Mouse (Mus musculus) MEL (cell line): ENCODE data around the gene Camta2. TPM values are rescaled to one million over a fixed set of nuclear protein-coding genes. Genes with fewer than 3 reads are reported as not detected.

Experiments
- polyA plus RNA-seq, 2 experiments: library from polyadenylated mRNA; stranded (reverse) in 1 of 2; unstranded in 1 of 2; fragments of >175 nt in 1 of 2; fragments of >200 nt in 1 of 2; gene quantifications; 2 replicates each; pipeline versions ENCODE4 v1.2.1 to v1.2.4; 2012; ENCODE audit warnings: low replicate concordance in 2 of 2, low read depth in 1 of 2; ENCODE audit not compliant: insufficient read length in 2 of 2, insufficient read depth in 1 of 2, missing spikeins in 1 of 2
- total RNA-seq: library from RNA; depleted of rRNA; stranded (reverse); fragments of 300-350 nt; gene quantifications from 2 replicates; pipeline ENCODE4 v1.2.3, GENCODE M21; 2012; rRNA removed

Gene Camta2
- total and polyA plus RNA-seq, 3 experiments = 1.9 to 15.0 TPM; not detected in 1

Other genes starting within 250 kb of the Camta2 start
- gene Med11, start 236.2 kb downstream of the Camta2 start, total RNA-seq = 43.0 and 43.3 TPM in 2 replicates
- gene Med11, start 236.2 kb downstream of the Camta2 start, polyA plus RNA-seq = 10 to 100 TPM in 1 of 2 experiments, not detected in 1; 40.0 TPM
- not detected in 2 replicates for gene Zmynd15, start 228.7 kb downstream of the Camta2 start, total RNA-seq
- gene Zmynd15, start 228.7 kb downstream of the Camta2 start, polyA plus RNA-seq = under 1 TPM in 1 of 2 experiments, not detected in 1; 0.14 TPM
- gene Cxcl16, start 228.1 kb downstream of the Camta2 start, total RNA-seq = not detected in 2 replicates
- not detected for gene Cxcl16, start 228.1 kb downstream of the Camta2 start, polyA plus RNA-seq
- gene Tm4sf5, start 182.9 kb downstream of the Camta2 start, total RNA-seq = 0.27 TPM in 1 of 2 replicates, not detected in the other
- under 1 TPM in 1 of 2 experiments, not detected in 1; 0.21 TPM for gene Tm4sf5, start 182.9 kb downstream of the Camta2 start, polyA plus RNA-seq
- not detected in 2 replicates for gene Vmo1, start 173.5 kb downstream of the Camta2 start, total RNA-seq
- not detected for gene Vmo1, start 173.5 kb downstream of the Camta2 start, polyA plus RNA-seq
- gene Gltpd2, start 168.9 kb downstream of the Camta2 start, total RNA-seq = not detected in 2 replicates
- under 1 TPM in 1 of 2 experiments, not detected in 1; 0.06 TPM for gene Gltpd2, start 168.9 kb downstream of the Camta2 start, polyA plus RNA-seq
- gene Psmb6, start 162.7 kb downstream of the Camta2 start, total RNA-seq = 602 and 671 TPM in 2 replicates
- gene Psmb6, start 162.7 kb downstream of the Camta2 start, polyA plus RNA-seq = 100 to 1,000 TPM in 1 of 2 experiments, not detected in 1; 462 TPM
- gene Gm40193, start 155.2 kb downstream of the Camta2 start, total RNA-seq = not detected in 2 replicates
- gene Gm40193, start 155.2 kb downstream of the Camta2 start, polyA plus RNA-seq = not detected
- 0.07 and 0.15 TPM in 2 replicates for gene Pld2, start 148.0 kb downstream of the Camta2 start, total RNA-seq
- under 1 TPM in 1 of 2 experiments, not detected in 1; 0.39 TPM for gene Pld2, start 148.0 kb downstream of the Camta2 start, polyA plus RNA-seq
- 25.0 and 33.8 TPM in 2 replicates for gene Mink1, start 125.2 kb downstream of the Camta2 start, total RNA-seq
- 100 to 1,000 TPM in 1 of 2 experiments, 10 to 100 TPM in 1; 57.3 to 230 TPM for gene Mink1, start 125.2 kb downstream of the Camta2 start, polyA plus RNA-seq
- gene 4930544D05Rik, start 72.3 kb downstream of the Camta2 start, total RNA-seq = not detected in 2 replicates
- under 1 TPM in 1 of 2 experiments, not detected in 1; 0.10 TPM for gene 4930544D05Rik, start 72.3 kb downstream of the Camta2 start, polyA plus RNA-seq
- gene Chrne, start 68.9 kb downstream of the Camta2 start, total RNA-seq = 0.54 TPM in 1 of 2 replicates, not detected in the other
- gene Chrne, start 68.9 kb downstream of the Camta2 start, polyA plus RNA-seq = under 1 TPM in 1 of 2 experiments, not detected in 1; 0.33 TPM
- 0.98 and 1.6 TPM in 2 replicates for gene Gp1ba, start 49.0 kb downstream of the Camta2 start, total RNA-seq
- 1 to 10 TPM in 1 of 2 experiments, not detected in 1; 5.0 TPM for gene Gp1ba, start 49.0 kb downstream of the Camta2 start, polyA plus RNA-seq
- gene Rnf167, start 40.9 kb downstream of the Camta2 start, total RNA-seq = 30.4 and 31.4 TPM in 2 replicates
- 10 to 100 TPM in 1 of 2 experiments, not detected in 1; 44.4 TPM for gene Rnf167, start 40.9 kb downstream of the Camta2 start, polyA plus RNA-seq
- 96.3 and 104 TPM in 2 replicates for gene Slc25a11, start 40.6 kb downstream of the Camta2 start, total RNA-seq
- 100 to 1,000 TPM; 114 to 145 TPM for gene Slc25a11, start 40.6 kb downstream of the Camta2 start, polyA plus RNA-seq
- gene Pfn1, start 33.5 kb downstream of the Camta2 start, total RNA-seq = 1,332 and 1,356 TPM in 2 replicates
- 1,000 to 10,000 TPM; 2,392 to 5,980 TPM for gene Pfn1, start 33.5 kb downstream of the Camta2 start, polyA plus RNA-seq
- gene Eno3, start 30.9 kb downstream of the Camta2 start, total RNA-seq = 12.9 and 14.2 TPM in 2 replicates
- gene Eno3, start 30.9 kb downstream of the Camta2 start, polyA plus RNA-seq = 10 to 100 TPM in 1 of 2 experiments, not detected in 1; 16.8 TPM
- 76.4 and 81.0 TPM in 2 replicates for gene Spag7, start 18.7 kb downstream of the Camta2 start, total RNA-seq
- 10 to 100 TPM in 1 of 2 experiments, not detected in 1; 99.6 TPM for gene Spag7, start 18.7 kb downstream of the Camta2 start, polyA plus RNA-seq
- 0.35 and 0.46 TPM in 2 replicates for gene Inca1, start 12.1 kb upstream of the Camta2 start, total RNA-seq
- 1 to 10 TPM in 1 of 2 experiments, not detected in 1; 2.2 TPM for gene Inca1, start 12.1 kb upstream of the Camta2 start, polyA plus RNA-seq
- 19.8 and 20.3 TPM in 2 replicates for gene Kif1c, start 12.4 kb upstream of the Camta2 start, total RNA-seq
- 10 to 100 TPM in 1 of 2 experiments, not detected in 1; 21.7 TPM for gene Kif1c, start 12.4 kb upstream of the Camta2 start, polyA plus RNA-seq
- 1.5 TPM in 2 replicates for gene Zfp3, start 76.1 kb upstream of the Camta2 start, total RNA-seq
- gene Zfp3, start 76.1 kb upstream of the Camta2 start, polyA plus RNA-seq = 1 to 10 TPM in 1 of 2 experiments, not detected in 1; 1.9 TPM
- not detected in 2 replicates for gene Scimp, start 124.5 kb upstream of the Camta2 start, total RNA-seq
- gene Scimp, start 124.5 kb upstream of the Camta2 start, polyA plus RNA-seq = not detected
- gene Rabep1, start 156.7 kb upstream of the Camta2 start, total RNA-seq = 34.3 and 35.6 TPM in 2 replicates
- gene Rabep1, start 156.7 kb upstream of the Camta2 start, polyA plus RNA-seq = 10 to 100 TPM; 24.2 to 72.2 TPM